Mouse (Mus musculus): ENCODE measurements around the gene Sarnp.

Sarnp gene

DNA sequence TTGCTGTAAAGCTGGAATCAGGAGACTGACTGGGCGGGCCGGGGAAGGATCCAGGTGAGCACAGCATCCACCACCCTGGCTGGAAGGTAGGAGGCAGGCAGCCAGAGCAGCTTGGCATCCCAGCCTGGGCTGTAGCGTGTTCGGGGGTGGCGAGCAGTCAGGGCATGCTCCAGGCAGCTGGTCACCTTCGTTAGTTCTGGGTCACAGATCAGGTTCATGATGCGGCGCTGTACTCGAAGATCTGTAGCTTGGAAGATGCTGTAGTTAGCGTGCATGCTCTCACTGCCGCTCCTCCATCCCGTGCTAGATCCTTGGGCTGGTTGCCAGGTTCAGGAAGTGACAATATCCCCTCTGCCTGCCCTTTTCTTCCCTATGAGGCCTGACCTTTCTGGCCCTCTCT is 96.6 kb downstream of the Sarnp start:
- DNase-seq (ENCODE audit: low read depth, low spot score): no peak

DNA sequence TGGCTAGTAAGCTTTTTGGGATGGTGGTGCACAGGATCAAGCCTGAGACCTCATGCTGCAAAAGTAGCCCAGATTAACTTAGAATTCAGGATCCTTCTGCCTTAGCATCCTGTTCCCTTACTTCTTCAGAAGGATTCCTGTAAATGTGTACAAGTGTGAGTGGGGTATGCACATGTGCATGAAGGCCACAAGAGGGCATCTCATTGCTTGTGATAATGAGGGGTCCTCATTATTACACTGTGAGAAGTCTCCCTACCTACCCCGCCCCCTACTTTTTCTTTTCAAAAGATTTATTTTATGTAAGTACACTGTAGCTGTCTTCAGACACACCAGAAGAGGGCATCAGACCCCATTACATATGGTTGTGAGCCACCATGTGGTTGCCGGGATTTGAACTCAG is 98.4 kb downstream of the Sarnp start:
- DNase-seq (ENCODE audit: low read depth, low spot score): no peak

DNA sequence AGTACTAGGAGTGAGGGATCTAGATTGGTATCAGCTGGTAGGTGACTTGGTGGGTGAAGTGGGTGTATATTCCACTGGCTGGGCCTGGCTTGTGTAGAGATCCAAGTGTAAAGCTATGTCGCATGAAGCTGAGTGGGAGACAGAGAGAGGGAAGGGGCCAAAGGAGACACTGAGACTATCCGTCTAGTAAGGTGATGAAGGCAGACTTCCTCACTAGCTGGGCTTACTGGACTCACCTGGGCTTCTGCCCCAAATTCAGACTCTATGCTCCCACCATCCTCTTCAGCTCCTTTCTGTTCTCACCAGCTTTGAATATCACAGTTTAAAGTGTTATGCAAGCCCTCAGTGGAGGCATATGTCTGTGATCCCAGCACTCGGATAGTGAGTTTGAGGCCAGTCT is 99.5 kb downstream of the Sarnp start:
- no peak for DNase-seq (ENCODE audit: low read depth, low spot score)

DNA sequence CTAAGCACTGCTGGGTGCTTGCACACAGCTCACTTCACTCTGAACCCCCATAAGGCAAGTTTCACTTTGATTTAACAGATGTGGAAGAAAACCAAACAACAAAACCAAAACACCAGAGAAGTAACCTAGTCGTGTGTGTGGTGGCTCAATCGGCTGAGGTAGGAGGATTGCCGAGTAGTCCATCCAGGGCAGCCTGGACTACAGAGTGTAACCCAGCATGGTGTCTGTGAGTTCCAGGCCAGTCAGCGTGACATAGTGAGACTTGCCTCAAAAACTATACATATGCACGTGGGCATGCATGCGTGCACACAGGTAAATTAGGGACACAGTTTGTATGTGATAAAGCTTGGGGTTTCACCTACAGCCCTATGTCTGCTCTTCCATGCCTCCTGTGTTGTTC is 100.3 kb downstream of the Sarnp start:
- no peak for DNase-seq (ENCODE audit: low read depth, low spot score)

DNA sequence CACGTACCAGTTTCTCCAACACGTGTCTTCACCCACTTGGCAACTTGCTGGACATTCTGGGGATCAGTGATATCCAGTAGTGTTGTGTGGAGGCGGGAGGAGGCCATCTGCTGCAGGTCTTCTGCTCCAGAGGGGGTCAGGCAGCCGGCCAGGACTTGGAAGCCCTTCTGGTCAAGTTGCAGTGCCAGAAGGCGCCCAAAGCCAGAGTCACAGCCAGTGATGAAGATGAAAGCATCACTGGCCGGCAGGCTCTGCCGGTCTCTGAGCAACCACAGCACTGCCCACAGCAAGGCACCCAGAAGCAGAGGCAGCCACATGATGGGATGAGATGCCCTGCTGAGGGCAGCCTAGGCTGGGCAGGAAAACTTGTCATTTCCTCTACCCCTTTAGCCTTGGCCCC is 101.1 kb downstream of the Sarnp start:
- DNase-seq (ENCODE audit: low read depth, low spot score): no peak

DNA sequence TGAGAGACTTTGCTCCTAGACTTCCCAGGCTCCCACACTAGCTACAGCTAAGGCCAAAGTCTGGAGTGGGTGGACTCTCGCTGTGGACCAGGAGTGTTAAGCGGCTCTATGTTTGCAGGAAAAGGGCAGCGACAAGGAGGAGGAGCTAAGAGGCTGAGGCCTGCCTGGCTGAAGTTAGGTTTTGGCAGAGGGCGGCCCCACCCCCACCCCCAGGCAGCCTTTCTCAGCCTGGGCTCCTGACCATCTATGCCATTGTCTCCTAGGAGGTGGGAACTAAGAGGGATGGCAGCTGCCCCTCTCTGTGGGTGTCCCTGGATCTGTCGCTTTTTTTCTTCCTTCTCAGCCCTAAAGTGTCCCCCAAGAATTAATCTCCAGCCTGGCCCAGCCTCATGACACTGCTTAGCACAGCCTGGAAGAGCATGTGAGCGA is 102.1 kb downstream of the Sarnp start:
- no peak for DNase-seq (ENCODE audit: low read depth, low spot score)

DNA sequence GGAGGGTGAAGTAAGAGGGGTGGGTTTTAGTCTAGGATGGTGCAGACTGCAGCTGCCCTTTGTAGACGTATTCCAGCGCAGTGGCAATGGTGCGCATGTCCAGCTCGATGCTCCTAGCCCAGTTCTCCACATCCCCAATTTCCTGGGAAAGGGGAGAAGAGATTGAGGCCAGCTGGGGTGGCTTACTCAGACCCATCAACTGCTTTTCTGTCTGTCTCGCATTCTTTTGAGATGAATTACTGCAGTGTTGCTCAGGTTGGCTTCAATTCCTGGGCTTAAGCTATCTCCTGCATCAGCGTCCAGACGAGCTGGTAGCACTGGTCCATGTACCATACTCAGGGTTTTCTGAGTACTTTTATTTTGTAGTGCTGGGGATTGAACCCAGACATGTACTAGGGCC is 102.8 kb downstream of the Sarnp start:
- no peak for DNase-seq (ENCODE audit: low read depth, low spot score)

DNA sequence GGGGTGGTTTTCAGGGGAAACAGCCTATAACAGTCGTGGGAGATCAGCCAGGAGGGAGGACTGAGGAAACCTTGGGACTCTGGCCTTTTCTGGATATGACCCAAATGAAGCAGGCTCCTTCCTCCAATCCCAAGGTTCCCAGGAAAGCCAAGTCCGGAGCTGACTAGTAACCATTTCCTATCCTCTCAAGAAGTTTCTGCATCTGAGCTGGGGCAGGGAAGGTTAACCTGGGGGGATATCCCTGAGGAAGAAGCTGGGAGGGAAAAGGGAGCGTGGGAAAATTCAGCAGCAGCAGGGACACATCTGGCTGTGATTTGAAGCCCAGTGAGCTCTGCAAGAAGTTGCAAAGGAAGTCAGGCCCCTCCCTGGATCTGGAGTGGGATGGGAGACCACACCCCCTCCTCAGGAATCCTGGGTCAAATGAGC is 103.6 kb downstream of the Sarnp start:
- DNase-seq (ENCODE audit: low read depth, low spot score): no peak

DNA sequence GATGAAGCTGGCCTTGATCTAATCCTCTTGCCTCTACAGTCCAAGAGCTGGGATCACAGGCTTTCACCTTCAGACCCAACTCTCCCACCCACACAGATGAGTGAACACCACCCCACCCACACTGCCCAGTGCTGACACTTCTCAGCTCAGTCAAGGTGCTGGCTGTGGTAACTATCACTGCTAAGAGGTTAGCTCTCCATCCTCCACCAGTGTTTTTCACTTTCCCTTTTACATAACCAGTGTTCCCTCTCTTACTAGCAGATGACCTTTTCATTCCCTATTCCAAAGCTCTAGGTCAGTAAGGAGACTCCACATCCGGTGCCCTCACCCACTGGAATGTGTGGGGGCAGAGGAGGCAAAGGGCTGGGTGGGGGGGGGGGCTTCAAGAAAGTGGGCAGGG is 104.1 kb downstream of the Sarnp start:
- no peak for DNase-seq (ENCODE audit: low read depth, low spot score)

DNA sequence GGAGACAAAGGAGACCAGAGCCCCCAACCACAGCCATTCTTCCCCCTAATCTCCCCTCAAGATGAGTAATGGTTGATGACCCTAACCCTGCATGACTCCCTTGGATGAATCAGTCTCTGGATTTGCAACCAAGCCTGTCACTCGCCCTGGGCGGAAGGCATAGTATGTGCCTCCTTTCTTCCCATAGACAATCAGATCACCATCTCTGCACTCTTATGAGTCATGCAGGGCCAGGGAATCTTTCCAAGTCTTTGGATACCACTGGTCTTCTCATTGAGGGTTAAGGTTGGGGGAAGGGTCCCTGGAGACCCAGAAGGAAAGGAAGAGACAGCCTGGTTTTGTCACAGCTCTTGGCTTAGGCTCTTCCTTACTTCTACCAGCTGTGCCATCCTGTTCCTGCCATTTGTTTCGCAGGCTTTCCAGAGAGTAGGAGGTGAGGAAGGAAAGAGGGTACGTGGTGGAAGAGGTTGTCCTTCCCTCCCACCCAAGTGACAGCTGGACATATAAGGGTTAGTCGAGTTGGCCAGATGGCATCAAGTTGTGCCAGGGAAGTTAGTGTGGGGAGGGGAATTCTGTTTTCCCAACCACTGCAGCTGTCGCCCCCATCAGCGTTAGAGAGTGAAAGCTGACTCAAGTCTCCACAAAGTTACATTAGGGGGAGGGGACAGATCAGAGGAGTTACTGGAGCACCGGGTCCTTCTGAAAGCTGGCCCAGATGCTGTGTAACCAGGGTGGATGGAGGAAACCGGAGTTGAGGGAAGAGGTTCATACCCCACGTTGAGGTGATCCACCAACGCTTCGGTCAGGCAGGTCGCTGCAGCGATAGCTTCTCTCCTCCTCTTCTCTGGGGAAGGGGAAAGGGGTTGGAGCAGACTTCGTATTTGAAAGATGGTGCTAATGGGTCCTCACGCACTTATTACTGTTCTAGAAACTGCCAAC is 105.0 kb downstream of the Sarnp start:
- no peak for DNase-seq (ENCODE audit: low read depth, low spot score)

DNA sequence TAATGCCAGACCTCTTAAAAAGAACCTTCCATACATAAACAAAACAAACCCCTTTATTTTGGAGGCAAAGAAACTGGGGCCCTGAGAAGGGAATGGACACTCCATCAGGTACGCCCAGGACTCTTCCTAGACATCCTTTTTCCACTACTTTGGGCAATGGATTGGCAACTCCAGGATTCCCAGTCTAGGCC is 105.6 kb downstream of the Sarnp start, which contains the start of gene Rdh5:
Rdh5 (minus strand) TSS at position 67 of the 191 bp plus-strand sequence.
- DNase-seq (ENCODE audit: low read depth, low spot score): no peak

DNA sequence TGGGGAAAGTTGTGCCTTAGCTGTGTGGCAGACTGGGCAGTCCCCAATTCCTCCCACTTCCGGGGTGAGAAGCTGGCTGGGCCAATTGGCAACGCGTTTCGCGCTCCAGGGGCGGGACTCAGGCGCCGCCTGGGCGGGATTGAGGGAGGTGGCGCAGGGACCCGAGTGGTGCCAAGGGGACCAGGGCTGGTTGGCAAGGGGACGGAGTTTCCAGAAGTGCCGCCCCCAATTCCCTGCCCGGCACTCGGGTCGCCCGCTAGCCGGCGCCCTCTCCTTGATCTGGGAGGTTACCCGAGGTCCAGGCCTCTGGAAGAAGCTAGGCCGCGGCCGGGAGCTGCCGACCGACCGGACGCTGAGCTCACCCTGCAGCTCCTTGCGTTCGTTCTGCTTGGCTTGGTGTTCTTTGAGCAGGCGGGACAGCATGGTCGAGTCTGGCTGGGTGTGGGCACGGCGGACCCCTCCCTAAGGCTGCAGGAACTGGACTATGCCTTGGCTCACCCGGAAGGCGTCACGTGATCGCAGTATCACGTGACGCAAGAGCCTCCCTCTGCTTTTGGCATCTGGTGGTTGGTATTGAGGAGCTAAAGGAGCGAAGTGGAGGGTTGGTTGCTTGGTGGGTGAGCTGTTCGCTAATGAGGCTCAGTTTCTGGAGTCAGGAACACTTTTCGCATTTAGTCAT is 106.0 kb downstream of the Sarnp start:
- DNase-seq (ENCODE audit: low read depth, low spot score): peak; percentile 95

DNA sequence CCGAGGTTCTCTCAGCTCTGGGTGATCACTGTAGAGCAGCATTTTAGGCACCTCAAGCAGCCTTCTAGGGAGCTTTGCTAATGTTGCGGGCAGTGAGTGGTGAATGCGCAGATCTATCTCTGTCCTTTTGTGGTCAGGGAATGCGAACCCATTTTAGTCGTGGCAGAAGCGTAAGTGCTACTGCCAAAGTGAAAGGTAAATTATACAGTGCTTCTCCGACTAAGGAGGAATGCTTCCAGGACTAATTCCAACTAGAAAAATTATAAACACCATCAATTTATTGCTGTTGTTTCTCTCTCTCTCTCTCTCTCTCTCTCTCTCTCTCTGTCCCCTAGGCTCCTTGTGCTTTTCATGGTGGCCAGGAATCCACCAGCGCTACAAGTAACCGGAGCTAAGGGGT is 106.8 kb downstream of the Sarnp start, which contains the start of gene Bloc1s1:
Bloc1s1 (minus strand) TSS at position 101 of the 400 bp plus-strand sequence.
- DNase-seq (ENCODE audit: low read depth, low spot score): no peak

Data from embryo, embryonic 11.5 days (tissue).